Mouse (Mus musculus): ENCODE results near the gene Cap2.

Cap2 gene

GRCm38 (mm10) chr13:46525295-46526255 is 23.9 kb downstream of the Cap2 start:
- DNase-seq (ENCODE audit: low spot score in 2 of 2) = no peak

DNA sequence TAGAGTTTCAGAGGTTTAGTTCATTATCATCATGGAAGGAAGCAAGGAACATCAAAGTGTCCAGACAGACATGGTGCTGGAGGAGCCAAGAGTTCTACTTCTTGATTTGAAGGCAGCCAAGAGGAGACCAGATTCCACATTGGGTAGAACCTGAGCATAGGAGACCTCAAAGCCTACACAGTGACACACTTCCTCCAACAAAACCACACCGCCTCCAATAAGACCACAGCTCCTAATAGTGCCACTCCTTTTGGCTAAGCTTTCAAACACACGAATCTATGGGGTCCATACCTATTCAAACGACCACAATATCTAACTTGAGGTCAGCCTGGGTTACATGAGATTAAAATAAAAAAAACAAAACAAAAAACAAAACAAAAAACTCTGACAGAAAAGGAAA is 25.0 kb downstream of the Cap2 start:
- DNase-seq (ENCODE audit: low spot score in 2 of 2) = no peak

DNA sequence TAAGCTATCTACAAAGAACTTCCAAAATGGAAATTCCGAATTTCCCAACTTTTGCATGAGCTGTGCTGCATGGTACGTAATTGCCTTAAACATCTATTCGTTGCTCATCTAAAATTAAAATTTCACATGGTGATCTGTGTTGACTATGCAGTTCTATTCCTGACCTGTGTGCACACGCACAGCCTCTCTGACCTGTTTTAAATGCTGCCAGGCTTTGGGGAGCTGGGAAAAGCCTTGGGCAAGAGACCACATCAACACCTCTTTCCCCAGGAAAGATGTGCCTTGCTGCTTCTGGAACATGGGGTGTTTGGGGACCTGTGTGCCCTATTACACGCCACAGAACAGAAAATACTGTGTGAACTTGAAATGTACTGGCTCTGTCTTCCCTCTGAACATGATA is 25.7 kb downstream of the Cap2 start:
- DNase-seq (ENCODE audit: low spot score in 2 of 2) = no peak

DNA sequence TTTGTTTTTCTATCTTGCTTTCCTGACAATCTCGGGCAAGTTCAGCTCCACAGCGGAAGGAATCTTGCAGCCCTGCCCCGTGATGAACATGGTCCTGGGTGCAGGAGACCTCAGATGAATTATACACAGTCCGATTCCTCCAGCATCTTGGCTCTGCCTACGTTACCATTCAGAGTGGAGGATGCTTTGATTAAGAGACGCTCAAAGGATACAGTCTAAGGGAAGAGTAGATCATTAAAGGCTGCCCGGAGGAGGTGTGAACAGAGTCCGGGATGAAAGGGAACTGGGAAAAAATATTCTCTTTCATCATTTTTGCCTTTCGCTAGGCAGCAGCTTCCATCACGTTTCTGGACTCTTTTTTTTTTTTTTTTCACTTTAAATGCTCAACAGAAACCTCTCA is 27.4 kb downstream of the Cap2 start:
- no peak for DNase-seq (ENCODE audit: low spot score in 2 of 2)

DNA sequence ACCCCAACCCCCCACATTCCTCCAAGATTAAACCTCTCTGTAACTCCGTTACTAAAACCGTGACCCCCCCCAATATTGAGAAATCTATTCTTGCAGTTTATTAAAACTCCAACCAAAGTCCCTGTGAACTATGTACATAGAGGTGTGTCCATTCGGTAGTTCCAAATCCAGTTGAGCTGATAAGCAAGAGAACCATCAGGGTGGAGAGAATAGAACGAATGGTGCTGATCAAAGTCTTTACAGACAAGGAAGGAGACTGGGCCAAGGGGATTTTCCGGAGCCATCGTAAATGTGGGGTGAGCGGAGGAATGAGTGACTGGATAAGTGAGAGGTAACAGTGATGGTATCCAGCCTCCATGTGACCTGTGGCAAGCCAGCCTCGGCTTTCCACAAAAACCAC is 28.9 kb downstream of the Cap2 start:
- no peak for DNase-seq (ENCODE audit: low spot score in 2 of 2)

GRCm38 (mm10) chr13:46531676-46532075 is 30.0 kb downstream of the Cap2 start:
- no peak for DNase-seq (ENCODE audit: low spot score in 2 of 2)

GRCm38 (mm10) chr13:46532276-46532675 is 30.6 kb downstream of the Cap2 start:
- DNase-seq (ENCODE audit: low spot score in 2 of 2) = no peak

DNA sequence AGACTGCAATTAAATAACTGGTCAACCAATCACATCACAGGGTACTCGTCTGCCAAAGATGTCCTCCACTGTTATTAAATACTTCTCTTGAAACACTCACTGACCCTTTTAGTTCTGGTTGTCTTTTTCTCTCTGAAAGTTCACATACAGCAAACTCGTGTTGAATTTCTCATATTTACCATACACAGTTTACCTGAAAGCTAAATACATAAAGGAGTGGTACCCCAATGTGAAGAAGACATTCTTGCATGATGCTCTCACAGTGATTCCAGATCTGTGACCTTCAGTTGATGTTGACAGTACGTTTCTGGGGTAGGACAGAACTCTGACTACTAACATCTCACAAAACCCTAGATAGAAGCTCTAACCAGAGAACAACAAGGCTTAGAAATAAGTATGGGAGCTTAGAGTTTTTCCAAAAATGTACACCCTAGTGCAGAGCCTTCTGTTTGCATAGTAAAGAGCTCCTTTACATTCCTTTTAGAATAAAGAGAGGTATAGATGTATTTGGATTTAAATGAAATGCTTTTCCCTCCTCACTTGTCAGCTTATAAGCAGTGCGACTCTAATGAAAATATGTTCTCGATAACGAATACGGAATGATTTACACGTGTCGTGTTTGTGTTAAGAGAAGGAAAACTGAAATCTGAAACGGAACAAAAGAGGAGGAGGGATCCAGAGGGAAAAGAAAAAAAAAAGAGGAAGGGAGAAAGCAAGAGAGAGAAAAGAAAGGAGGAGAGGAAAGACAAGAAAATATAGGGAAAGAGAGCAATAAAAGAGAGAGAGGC is 31.9 kb downstream of the Cap2 start:
- no peak for DNase-seq (ENCODE audit: low spot score in 2 of 2)

GRCm38 (mm10) chr13:46534171-46534968 is 32.7 kb downstream of the Cap2 start:
- DNase-seq (ENCODE audit: low spot score in 2 of 2) = no peak

- no peak for DNase-seq (ENCODE audit: low spot score in 2 of 2)
Observed at GRCm38 (mm10) chr13:46534969-46535785, 33.5 kb downstream of the Cap2 start.

GRCm38 (mm10) chr13:46539284-46539683 is 37.6 kb downstream of the Cap2 start:
- no peak for DNase-seq (ENCODE audit: low spot score in 2 of 2)

DNA sequence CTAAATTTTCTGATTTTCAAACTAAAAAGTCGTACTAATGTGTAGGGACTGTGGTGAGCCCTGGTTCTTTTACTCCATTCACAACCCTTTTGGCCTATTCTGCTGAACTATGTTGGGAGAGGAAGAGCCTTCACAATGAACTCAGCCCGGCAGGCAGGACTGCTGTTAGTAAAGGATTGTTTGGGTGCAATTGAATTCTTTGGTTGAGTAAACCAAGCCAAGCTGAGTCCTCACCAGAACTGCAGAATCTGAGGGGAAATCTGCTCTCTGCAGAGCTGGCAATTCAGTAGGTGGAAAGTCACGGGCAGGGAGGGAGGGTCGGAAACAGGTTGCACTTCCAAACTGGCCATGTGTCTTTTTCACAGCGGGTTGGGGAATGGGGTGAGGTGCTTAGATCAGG is 39.3 kb downstream of the Cap2 start:
- no peak for DNase-seq (ENCODE audit: low spot score in 2 of 2)

DNA sequence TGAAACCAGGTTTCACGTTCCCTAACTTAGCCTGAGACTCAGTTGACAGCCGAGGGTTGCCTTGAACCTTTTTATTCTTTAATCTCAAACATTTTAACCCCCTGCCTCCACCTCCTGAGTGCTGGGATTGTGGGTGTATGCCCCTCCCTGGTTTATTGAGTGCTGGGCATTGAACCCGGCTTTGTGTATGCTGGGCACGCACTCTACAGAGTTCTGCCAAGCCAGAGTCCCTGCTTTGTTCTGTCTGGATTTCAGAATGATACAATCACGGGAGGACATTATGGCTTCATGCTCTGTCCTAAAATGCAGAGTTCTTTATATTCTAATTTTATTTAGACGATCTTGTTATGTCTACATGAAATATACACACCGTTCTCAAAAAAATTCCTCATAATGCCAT is 41.1 kb downstream of the Cap2 start:
- DNase-seq (ENCODE audit: low spot score in 2 of 2) = no peak

DNA sequence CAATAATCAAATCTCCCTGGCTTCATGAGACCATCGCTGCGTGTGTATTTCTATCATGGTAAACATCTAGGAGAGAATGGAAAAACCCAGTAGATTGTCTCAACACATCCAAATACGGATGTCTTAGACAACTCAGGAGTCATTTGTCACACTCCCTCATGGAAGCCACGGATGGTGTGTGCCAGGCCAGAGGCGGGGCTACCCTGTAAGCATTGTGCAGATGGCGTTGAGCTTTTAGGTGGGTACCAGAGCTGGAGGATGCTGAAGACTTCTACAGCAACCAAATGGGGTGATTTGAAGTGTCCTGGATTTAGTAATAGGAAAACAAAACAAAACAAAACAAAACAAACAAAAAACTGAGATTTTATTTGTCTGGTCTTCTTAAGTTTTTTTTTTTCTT is 43.0 kb downstream of the Cap2 start:
- DNase-seq (ENCODE audit: low spot score in 2 of 2) = no peak

DNA sequence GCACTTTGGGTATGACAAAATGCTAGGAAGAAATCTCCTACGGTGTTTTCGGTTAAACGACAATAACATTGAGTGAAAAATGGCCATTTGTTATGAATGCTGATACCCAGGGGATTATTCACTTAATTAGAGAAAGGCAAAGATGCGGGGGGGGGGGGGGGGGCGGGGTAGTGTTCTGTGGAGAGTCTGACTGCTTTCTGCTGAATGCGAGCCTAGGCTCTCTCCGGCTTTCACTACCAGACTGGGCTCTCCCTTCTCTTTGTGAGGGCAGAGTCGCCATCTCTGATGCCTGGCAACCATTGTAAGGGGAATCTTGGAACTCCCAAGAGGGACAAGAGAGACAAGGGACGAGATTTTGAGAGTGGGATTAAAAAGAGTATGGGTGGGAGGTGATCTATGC is 43.4 kb downstream of the Cap2 start:
- DNase-seq (ENCODE audit: low spot score in 2 of 2) = no peak

DNA sequence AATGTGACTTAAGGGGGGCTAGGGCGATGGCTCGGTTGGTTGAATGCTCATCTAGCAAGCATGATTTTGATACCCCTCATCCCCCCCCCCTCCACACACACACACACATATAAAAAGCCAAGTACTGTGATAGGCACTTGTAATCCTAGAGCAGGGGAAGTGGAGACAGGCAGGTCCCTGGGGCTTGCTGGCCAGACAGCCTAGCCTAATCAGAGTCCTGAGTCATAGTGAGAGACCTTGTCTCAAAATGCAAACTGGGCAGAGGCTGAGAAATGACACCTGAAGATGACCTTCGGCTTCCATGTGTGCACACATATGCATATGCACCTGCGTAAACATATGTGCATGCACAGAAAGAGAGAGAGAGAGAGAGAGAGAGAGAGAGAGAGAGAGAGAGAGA is 45.2 kb downstream of the Cap2 start:
- no peak for DNase-seq (ENCODE audit: low spot score in 2 of 2)

DNA sequence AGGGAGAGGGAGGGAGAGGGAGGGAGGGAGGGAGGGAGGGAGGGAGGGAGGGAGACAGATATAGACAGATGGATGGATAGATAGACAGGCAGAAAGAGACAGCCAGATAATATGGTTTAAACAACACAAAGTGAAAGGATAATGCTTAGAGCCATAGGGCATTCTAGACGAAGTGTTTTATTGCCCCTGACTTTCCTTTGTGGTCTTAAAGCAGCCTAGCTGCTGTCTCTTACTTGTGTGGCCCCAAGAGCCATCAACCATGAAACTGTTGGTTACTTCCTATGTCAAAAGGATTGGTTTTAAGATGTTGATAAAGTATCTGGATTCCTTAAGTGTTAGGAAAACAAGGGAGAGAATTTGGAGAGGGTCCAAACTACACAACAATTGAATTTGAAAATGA is 45.6 kb downstream of the Cap2 start:
- DNase-seq (ENCODE audit: low spot score in 2 of 2) = no peak

GRCm38 (mm10) chr13:46548132-46548531 is 46.5 kb downstream of the Cap2 start:
- DNase-seq (ENCODE audit: low spot score in 2 of 2) = no peak

- DNase-seq (ENCODE audit: low spot score in 2 of 2) = no peak
Observed at GRCm38 (mm10) chr13:46548600-46549179, 47.0 kb downstream of the Cap2 start.

GRCm38 (mm10) chr13:46550627-46551026 is 49.0 kb downstream of the Cap2 start:
- no peak for DNase-seq (ENCODE audit: low spot score in 2 of 2)

DNA sequence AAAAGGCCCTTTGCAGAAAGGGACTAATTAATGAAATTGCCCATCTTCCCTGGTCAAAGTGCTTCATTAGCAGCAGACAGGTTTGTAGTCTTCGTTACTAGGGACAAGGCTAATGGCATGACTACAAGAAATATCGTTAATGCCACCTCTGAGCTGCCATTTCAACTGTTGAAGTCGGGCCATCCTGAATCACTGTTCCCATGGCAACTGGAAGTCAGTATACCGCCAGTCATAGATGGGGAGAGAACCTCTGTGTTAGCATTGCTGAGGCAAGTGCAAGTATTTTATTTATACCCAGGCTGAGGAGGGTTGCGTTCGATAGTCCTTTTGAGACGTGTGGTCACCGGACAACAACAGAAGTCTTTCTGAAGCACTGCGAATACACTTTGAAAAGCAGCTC is 53.1 kb downstream of the Cap2 start:
- DNase-seq (ENCODE audit: low spot score in 2 of 2) = no peak
